Mouse (Mus musculus) brain, adult 2 months (tissue): Measurements from ENCODE around the gene Kifc1.

ENCODE experiments used
- DNase-seq: peaks from one replicate; pipeline ENCODE4 v3.0.0; 2011; ENCODE audit warnings: low read depth, low spot score

The Kifc1 gene

GRCm38 (mm10) chr17:33857816-33858215 lies 32.6 kb downstream of the Kifc1 start:
- no peak for DNase-seq

GRCm38 (mm10) chr17:33851331-33851730 lies 39.1 kb downstream of the Kifc1 start:
- no peak for DNase-seq

DNA sequence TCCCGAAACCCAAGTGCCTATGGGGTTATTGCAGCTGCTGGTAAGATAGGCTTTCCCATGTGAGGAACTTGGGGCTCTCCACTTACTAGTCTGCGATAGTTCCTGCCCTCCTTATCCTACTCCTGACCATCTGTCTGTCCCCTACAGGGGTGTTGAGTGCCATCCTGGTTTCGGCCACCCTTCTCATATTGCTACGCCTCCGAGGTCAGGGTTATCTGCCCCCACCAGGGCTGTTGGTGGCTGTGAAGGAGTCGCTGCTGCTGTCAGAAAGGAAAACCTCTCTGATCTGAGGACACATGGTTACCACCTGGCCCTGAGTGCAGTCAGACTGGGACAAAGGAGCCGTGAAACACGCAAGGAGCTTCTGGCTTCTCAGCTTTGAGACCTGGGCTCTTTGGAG lies 42.3 kb downstream of the Kifc1 start:
- no peak for DNase-seq

DNA sequence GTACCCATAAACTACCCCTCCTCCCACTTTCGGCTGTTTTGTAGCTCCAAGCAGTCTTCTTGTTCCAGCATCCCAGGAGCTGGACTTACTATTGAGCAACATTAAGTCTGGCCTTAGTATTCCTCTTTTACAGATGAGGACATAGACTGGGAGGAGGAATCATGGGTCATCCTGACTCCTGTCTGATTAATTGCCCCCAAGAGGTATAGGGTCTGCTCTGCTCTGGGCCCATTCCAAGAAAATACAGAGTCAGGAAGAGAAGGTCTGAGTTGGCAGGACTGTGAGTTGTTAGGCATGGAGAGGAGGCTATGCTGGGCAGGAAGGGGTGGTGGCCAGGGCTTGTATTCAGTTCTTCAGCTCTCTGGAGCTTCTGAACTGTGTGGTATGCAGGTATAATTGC lies 46.3 kb downstream of the Kifc1 start:
- DNase-seq = no peak

DNA sequence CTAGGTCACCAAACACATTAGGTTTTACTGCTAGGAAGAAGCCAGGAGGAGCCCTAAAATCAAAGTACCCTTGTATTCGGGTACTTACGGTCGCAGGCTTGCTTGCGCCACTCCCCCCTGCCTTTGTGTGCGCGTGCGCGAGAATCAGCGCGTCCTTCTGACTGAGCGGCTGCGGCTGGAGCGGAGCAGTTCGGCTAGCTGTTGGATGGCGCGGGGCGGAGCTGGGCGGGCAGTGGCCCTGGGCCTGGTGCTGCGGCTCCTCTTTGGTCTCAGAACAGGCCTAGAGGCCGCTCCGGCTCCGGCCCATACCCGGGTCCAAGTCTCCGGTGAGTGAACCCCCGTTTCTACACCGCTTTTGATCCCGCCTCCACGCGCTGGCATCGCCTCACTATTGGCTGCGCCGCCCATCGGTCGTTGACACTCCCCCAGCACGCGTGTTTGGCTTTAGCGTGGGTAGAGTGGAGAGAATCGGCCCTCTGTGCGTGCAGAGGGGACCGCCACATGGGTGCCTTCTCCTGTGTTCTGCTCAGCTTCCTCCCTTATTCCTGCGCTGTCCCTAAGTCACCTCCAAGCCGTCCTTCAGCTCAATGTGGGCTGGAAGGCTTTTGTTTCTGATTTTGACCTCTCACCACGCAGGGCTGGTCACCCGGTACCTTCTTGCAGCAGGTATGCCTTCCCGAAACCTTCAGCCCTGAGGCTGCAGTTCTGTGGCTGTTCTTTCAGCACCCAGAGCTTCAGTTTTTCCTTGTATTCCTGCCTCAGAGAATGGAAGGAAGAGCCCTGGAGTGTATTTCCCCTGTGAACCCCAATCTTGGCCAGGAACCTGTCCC lies 47.3 kb downstream of the Kifc1 start, which contains the start of gene Cd320:
Cd320 (plus strand) TSS at position 126 of the 830 bp plus-strand sequence.
- DNase-seq = peak; percentile 97

GRCm38 (mm10) chr17:33829561-33829960 lies 60.9 kb downstream of the Kifc1 start:
- DNase-seq = no peak

- peak; percentile 81 for DNase-seq
Observed at GRCm38 (mm10) chr17:33828892-33829291, 61.6 kb downstream of the Kifc1 start.

DNA sequence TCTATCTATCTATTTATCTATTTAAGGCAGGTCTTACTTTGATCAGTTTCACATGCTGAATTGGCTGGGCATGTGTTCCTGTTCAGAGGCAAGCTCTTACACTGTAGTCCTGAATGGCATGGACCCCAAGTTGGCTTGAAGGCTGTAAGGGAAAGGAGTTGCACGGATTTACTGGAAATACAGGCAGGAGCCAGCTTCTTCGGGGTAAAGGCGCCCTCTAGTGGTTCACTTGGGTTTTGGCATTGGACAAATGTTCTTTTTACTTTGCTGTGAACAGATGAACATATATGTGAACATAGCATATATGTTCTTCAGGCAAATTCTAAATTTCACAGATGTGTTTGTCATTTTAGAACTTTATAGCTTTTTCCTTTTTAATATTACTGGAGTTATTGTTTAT lies 63.6 kb downstream of the Kifc1 start:
- DNase-seq = peak; percentile 88
